Mouse (Mus musculus): ENCODE data around the gene Trim67. TPM values are rescaled to one million over a fixed set of nuclear protein-coding genes. Genes with fewer than 3 reads are reported as not detected.
A peak's percentile ranks its signal among the peaks of the same experiment; 100 is the strongest.

Gene Trim67
- polyA plus RNA-seq, 2 experiments: 0.03 to 0.29 TPM

DNA sequence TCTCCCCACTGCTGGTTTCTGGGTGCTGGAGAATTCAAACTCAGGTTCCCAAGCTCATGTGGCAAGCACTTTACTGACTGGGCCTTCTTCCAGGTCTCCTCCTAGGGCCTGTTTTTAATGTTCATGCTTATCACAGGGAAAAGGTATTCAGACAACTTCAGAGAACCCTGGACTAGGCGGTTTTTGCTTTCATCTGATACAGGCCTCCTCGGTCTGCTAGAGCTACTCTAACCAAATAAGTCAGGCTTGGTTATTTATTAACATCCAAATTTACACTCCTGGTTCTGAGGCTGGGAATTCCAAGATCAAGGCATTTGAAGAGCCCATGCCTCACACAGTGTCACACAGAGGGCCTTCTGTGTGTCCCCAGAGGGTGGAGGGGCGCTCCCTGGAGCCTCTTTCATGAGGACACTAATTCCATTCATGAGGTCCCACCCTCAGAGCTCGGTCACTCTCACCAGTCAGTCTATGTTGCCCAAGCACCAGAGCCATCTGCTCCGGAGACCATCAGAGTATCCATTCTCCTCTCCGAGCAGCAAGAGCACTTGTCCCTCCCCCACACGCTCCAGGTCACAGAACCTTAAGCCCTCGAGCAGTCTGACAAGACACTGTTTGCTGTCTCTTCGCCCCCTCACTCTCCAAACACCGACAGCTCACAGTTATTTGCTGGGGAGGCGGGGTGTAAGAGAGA, 38.6 kb upstream of the Trim67 start:
- Histone ChIP-seq H3K27me3 (ENCODE audit: control insufficient read depth, insufficient read depth, low read length) (peaks cover 41% of the 10 kb centered on the region), H3K4me2 (replicated peaks; ENCODE audit: low read depth, low read length, severe bottlenecking) (no peak overlapping the region)
- ATAC-seq (ENCODE audit: low FRiP score, low read depth): 0 out of 2 replicates have a peak, but pooled peaks have one; percentile 52

GRCm38 (mm10) chr8:124754792-124755190, 38.1 kb upstream of the Trim67 start:
- Histone ChIP-seq H3K27ac (replicated peaks; ENCODE audit: low read depth, low read length) (no peak overlapping the region), H3K4me3 (replicated peaks; ENCODE audit: low read length) (no peak overlapping the region), H3K4me1 (ENCODE audit: control insufficient read depth, insufficient read depth, low read length) (0 out of 2 replicates have a peak, but pooled peaks cover 3% of the 10 kb centered on the region), H3K9ac (ENCODE audit: low read depth, low read length, severe bottlenecking) (no peak overlapping the region), H3K36me3 (ENCODE audit: control insufficient read depth, insufficient read depth, low read length) (no peaks in the 10 kb centered on the region), H3K27me3 (ENCODE audit: control insufficient read depth, insufficient read depth, low read length) (peaks cover 36% of the 10 kb centered on the region), H3K4me2 (replicated peaks; ENCODE audit: low read depth, low read length, severe bottlenecking) (no peak overlapping the region), H3K9me3 (ENCODE audit: control insufficient read depth, low read length) (no peaks in the 10 kb centered on the region)
- no peak for TF ChIP-seq POLR2A (IDR thresholded peaks at IDR 0.05; ENCODE audit: borderline replicate concordance, extremely low read depth, insufficient read depth, insufficient read length)
- DNase-seq (ENCODE audit: low spot score) (no peak), ATAC-seq (ENCODE audit: low FRiP score, low read depth) (no peak)
- WGBS: 49% methylated on average over 4 of the region's 4 CpGs

More for the DNA sequence above, 38.6 kb upstream of the Trim67 start:
- no peaks in the 10 kb centered on the region for H3K36me3 ChIP-seq (ENCODE audit: control insufficient read depth, insufficient read depth, low read length)
- H3K4me1 ChIP-seq (ENCODE audit: control insufficient read depth, insufficient read depth, low read length): 0 out of 2 replicates have a peak, but pooled peaks cover 3% of the 10 kb centered on the region
- no peak overlapping the region for H3K4me3 ChIP-seq (replicated peaks; ENCODE audit: low read length)
- H3K9me3 ChIP-seq (ENCODE audit: control insufficient read depth, low read length): no peaks in the 10 kb centered on the region
- H3K27ac ChIP-seq (replicated peaks; ENCODE audit: low read depth, low read length): no peak overlapping the region
- no peak for TF ChIP-seq POLR2A (IDR thresholded peaks at IDR 0.05; ENCODE audit: borderline replicate concordance, extremely low read depth, insufficient read depth, insufficient read length)
- H3K9ac ChIP-seq (ENCODE audit: low read depth, low read length, severe bottlenecking): no peak overlapping the region
- DNase-seq (ENCODE audit: low spot score): peak; percentile 36
- whole genome bisulfite sequencing: 20% methylated on average over 11 of the region's 11 CpGs

- no peak for TF ChIP-seq POLR2A (IDR thresholded peaks at IDR 0.05; ENCODE audit: borderline replicate concordance, extremely low read depth, insufficient read depth, insufficient read length)
- peaks cover 29% of the 10 kb centered on the region for H3K27me3 ChIP-seq (ENCODE audit: control insufficient read depth, insufficient read depth, low read length)
- H3K9ac ChIP-seq (ENCODE audit: low read depth, low read length, severe bottlenecking): no peak overlapping the region
- no peak overlapping the region for H3K27ac ChIP-seq (replicated peaks; ENCODE audit: low read depth, low read length)
- WGBS: 83% methylated on average over 8 of the region's 8 CpGs
- no peak overlapping the region for H3K4me3 ChIP-seq (replicated peaks; ENCODE audit: low read length)
- ATAC-seq (ENCODE audit: low FRiP score, low read depth) (no peak), DNase-seq (ENCODE audit: low spot score) (no peak)
- no peaks in the 10 kb centered on the region for H3K36me3 ChIP-seq (ENCODE audit: control insufficient read depth, insufficient read depth, low read length)
- no peak overlapping the region for H3K4me2 ChIP-seq (replicated peaks; ENCODE audit: low read depth, low read length, severe bottlenecking)
- H3K9me3 ChIP-seq (ENCODE audit: control insufficient read depth, low read length): no peaks in the 10 kb centered on the region
- 0 out of 2 replicates have a peak, but pooled peaks cover 3% of the 10 kb centered on the region for H3K4me1 ChIP-seq (ENCODE audit: control insufficient read depth, insufficient read depth, low read length)
These were observed 37.4 kb upstream of the Trim67 start for GRCm38 (mm10) chr8:124755481-124755880.

- 69% methylated on average over 2 of the region's 2 CpGs for WGBS
- Histone ChIP-seq H3K4me1 (ENCODE audit: control insufficient read depth, insufficient read depth, low read length) (0 out of 2 replicates have a peak, but pooled peaks cover 1% of the 10 kb centered on the region), H3K36me3 (ENCODE audit: control insufficient read depth, insufficient read depth, low read length) (no peaks in the 10 kb centered on the region), H3K27ac (replicated peaks; ENCODE audit: low read depth, low read length) (no peak overlapping the region), H3K4me3 (replicated peaks; ENCODE audit: low read length) (no peak overlapping the region), H3K27me3 (ENCODE audit: control insufficient read depth, insufficient read depth, low read length) (peaks cover 22% of the 10 kb centered on the region), H3K9me3 (ENCODE audit: control insufficient read depth, low read length) (no peaks in the 10 kb centered on the region), H3K4me2 (replicated peaks; ENCODE audit: low read depth, low read length, severe bottlenecking) (no peak overlapping the region), H3K9ac (ENCODE audit: low read depth, low read length, severe bottlenecking) (no peak overlapping the region)
- TF ChIP-seq POLR2A (IDR thresholded peaks at IDR 0.05; ENCODE audit: borderline replicate concordance, extremely low read depth, insufficient read depth, insufficient read length): no peak
- ATAC-seq (ENCODE audit: low FRiP score, low read depth) (no peak), DNase-seq (ENCODE audit: low spot score) (no peak)
These were observed 36.7 kb upstream of the Trim67 start for GRCm38 (mm10) chr8:124756153-124756552.

DNA sequence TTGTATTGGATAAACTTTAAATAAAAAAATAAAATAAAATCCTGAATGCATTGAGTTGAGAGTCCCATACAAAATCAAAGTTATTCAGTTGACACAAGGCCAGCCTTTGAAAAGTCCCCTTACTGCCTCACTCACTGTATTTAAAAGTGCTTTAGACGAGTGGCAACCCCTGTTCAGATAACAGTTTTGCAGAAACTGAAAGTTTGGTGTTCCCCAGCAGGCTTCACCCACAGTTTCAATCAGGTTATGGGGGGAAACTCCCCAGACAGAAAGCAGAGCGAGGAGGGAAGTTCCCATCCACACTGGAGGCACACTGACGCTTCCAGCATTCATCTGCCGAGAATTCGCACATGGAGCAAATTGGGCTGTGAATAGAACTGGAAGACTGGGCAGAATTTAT, 36.3 kb upstream of the Trim67 start:
- no peaks in the 10 kb centered on the region for H3K4me1 ChIP-seq (ENCODE audit: control insufficient read depth, insufficient read depth, low read length)
- DNase-seq (ENCODE audit: low spot score): no peak
- H3K4me2 ChIP-seq (replicated peaks; ENCODE audit: low read depth, low read length, severe bottlenecking): no peak overlapping the region
- no peaks in the 10 kb centered on the region for H3K36me3 ChIP-seq (ENCODE audit: control insufficient read depth, insufficient read depth, low read length)
- no peak for TF ChIP-seq POLR2A (IDR thresholded peaks at IDR 0.05; ENCODE audit: borderline replicate concordance, extremely low read depth, insufficient read depth, insufficient read length)
- no peak overlapping the region for H3K9ac ChIP-seq (ENCODE audit: low read depth, low read length, severe bottlenecking)
- ATAC-seq (ENCODE audit: low FRiP score, low read depth): no peak
- no peak overlapping the region for H3K27ac ChIP-seq (replicated peaks; ENCODE audit: low read depth, low read length)
- no peak overlapping the region for H3K4me3 ChIP-seq (replicated peaks; ENCODE audit: low read length)
- H3K9me3 ChIP-seq (ENCODE audit: control insufficient read depth, low read length): no peaks in the 10 kb centered on the region
- 55% methylated on average over 5 of the region's 5 CpGs for WGBS
- H3K27me3 ChIP-seq (ENCODE audit: control insufficient read depth, insufficient read depth, low read length): peaks cover 18% of the 10 kb centered on the region

Measured in limb, embryonic 14.5 days (tissue).